Mouse (Mus musculus) cortical plate, adult 2 months (tissue): Measurements from ENCODE around the gene 1190002N15Rik.

Experiments
- CTCF ChIP-seq: fragments of 200-500 bp; IDR thresholded peaks from 2 replicates; pipeline ENCODE4 v1.5.1; 2011; ENCODE audit warnings: mild to moderate bottlenecking, control low read depth, low read length; ENCODE audit not compliant: insufficient read depth; ENCODE audit errors: extremely low read depth
- POLR2A ChIP-seq: fragments of 200-500 bp; IDR thresholded peaks from 2 replicates; pipeline ENCODE4 v1.6.1; 2011; ENCODE audit warnings: mild to moderate bottlenecking, low read length, control low read depth; ENCODE audit not compliant: insufficient read depth; ENCODE audit errors: extremely low read depth

DNA sequence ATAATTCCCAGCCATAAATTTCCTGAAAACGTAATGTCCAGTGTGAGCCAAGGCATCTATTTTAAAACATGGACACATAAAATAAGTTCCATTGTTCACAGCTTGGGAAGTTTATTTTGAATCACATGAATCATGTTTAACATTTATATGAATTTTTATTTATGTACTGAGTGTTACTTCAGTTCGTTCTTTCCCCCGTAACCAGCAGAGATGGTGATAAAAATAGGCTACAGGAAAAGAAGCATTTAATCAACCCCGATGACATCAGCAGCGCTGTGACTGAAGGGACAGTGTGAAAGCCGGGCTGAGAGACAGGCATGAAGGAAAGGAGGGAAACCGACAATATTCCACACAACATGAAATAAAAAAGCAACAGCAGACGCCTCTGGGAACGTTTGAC lies 46.4 kb downstream of the 1190002N15Rik start:
- TF ChIP-seq CTCF, result no peak
- no peak for TF ChIP-seq POLR2A
